Mouse (Mus musculus) lung, embryonic 16.5 days (tissue): ENCODE measurements around the gene Prpsap1. TPM values are rescaled to one million over a fixed set of nuclear protein-coding genes. Genes with fewer than 3 reads are reported as not detected.
"Not testable (repeated sequence)": the region's sequence is repeated elsewhere in the genome, so short reads cannot be mapped to it uniquely, and the experiment has no call there.

Experiments
- ATAC-seq: fragments of 200-750 bp; cut with Nextera tagmentation; 2 replicates; pipeline ENCODE4 v1.8.0; 2017; ENCODE audit warnings: low read depth, mild to moderate bottlenecking, moderate library complexity
- H3K27ac ChIP-seq: fragments of 300-500 bp; sonication (generic); 2 replicates; pipeline ENCODE4 v1.5.1; 2014; ENCODE audit warnings: mild to moderate bottlenecking, control low read depth, low read length
- H3K27me3 ChIP-seq: fragments of 300-500 bp; sonication (generic); 2 replicates; pipeline ENCODE4 v1.6.1; 2014; ENCODE audit warnings: low read depth, low read length, mixed read lengths; ENCODE audit not compliant: control insufficient read depth, insufficient read depth
- H3K36me3 ChIP-seq: fragments of 300-500 bp; sonication (generic); 2 replicates; pipeline ENCODE4 v1.6.1; 2014; ENCODE audit warnings: low read length; ENCODE audit not compliant: control insufficient read depth, insufficient read depth
- H3K4me1 ChIP-seq: fragments of 300-500 bp; sonication (generic); replicated peaks from 2 replicates; pipeline ENCODE4 v1.6.1; 2014; ENCODE audit warnings: low read length, mixed read lengths; ENCODE audit not compliant: control insufficient read depth, insufficient read depth
- H3K4me2 ChIP-seq: fragments of 300-500 bp; sonication (generic); 2 replicates; pipeline ENCODE4 v1.6.1; 2014; ENCODE audit warnings: low read depth, low read length, control low read depth
- H3K4me3 ChIP-seq: fragments of 300-500 bp; sonication (generic); 2 replicates; pipeline ENCODE4 v1.5.1; 2014; ENCODE audit warnings: mild to moderate bottlenecking, low read length, control low read depth
- H3K9ac ChIP-seq: fragments of 300-500 bp; sonication (generic); 2 replicates; pipeline ENCODE4 v1.6.1; 2014; ENCODE audit warnings: low read length, control low read depth
- H3K9me3 ChIP-seq: fragments of 300-500 bp; sonication (generic); 2 replicates; pipeline ENCODE4 v1.6.1; 2016; ENCODE audit warnings: low read length; ENCODE audit not compliant: control insufficient read depth
- WGBS: fragments of 180-500 bp; shearing (Covaris S2); extraction: QIAGEN DNeasy Blood & Tissue Kit; methylation state at CpG from one replicate; pipeline ENCODE4 v1.1.7; 2014; 5-methylcytosine and 5-hydroxymethylcytosine counted together
- polyA plus RNA-seq: library from polyadenylated mRNA; unstranded; fragments of >200 nt; fragmentation: Nextera tagmentation; extraction: Ambion mirVana; gene quantifications from 2 replicates; pipeline ENCODE4 v1.2.1, GENCODE M21; 2015

The Prpsap1 gene
- polyA plus RNA-seq, 1 experiment from 2014 or later: 177 TPM

- H3K9ac ChIP-seq: no peak overlapping the region
- no peak overlapping the region for H3K4me3 ChIP-seq
- ATAC-seq: no peak
- WGBS: 42% methylated on average over 8 of the region's 8 CpGs
- no peak overlapping the region for H3K27ac ChIP-seq
- no peaks in the 10 kb centered on the region for H3K9me3 ChIP-seq
- no peaks in the 10 kb centered on the region for H3K4me1 ChIP-seq
- H3K36me3 ChIP-seq: peaks cover 76% of the 10 kb centered on the region
- no peak overlapping the region for H3K4me2 ChIP-seq
- no peaks in the 10 kb centered on the region for H3K27me3 ChIP-seq
Observed at GRCm38 (mm10) chr11:116479832-116480231, 14.2 kb downstream of the Prpsap1 start.

GRCm38 (mm10) chr11:116478978-116479377, 15.0 kb downstream of the Prpsap1 start:
- no peaks in the 10 kb centered on the region for H3K9me3 ChIP-seq
- no peaks in the 10 kb centered on the region for H3K4me1 ChIP-seq
- WGBS: 83% methylated on average over 7 of the region's 7 CpGs
- no peak overlapping the region for H3K9ac ChIP-seq
- no peak overlapping the region for H3K27ac ChIP-seq
- no peak overlapping the region for H3K4me2 ChIP-seq
- H3K27me3 ChIP-seq: no peaks in the 10 kb centered on the region
- ATAC-seq: no peak
- no peak overlapping the region for H3K4me3 ChIP-seq
- peaks cover 75% of the 10 kb centered on the region for H3K36me3 ChIP-seq

GRCm38 (mm10) chr11:116477160-116477759, 16.7 kb downstream of the Prpsap1 start:
- 93% methylated on average over 15 of the region's 15 CpGs for WGBS
- Histone ChIP-seq H3K9ac (no peak overlapping the region), H3K4me3 (no peak overlapping the region)

GRCm38 (mm10) chr11:116476696-116477095, 17.3 kb downstream of the Prpsap1 start:
- H3K4me2 ChIP-seq: no peak overlapping the region
- ATAC-seq: no peak
- H3K4me3 ChIP-seq: no peak overlapping the region
- no peak overlapping the region for H3K27ac ChIP-seq
- H3K4me1 ChIP-seq: no peaks in the 10 kb centered on the region
- H3K36me3 ChIP-seq: peaks cover 76% of the 10 kb centered on the region
- no peaks in the 10 kb centered on the region for H3K9me3 ChIP-seq
- 91% methylated on average over 6 of the region's 6 CpGs for WGBS
- no peak overlapping the region for H3K9ac ChIP-seq
- H3K27me3 ChIP-seq: no peaks in the 10 kb centered on the region

More at GRCm38 (mm10) chr11:116477160-116477759, 16.7 kb downstream of the Prpsap1 start:
- no peak overlapping the region for H3K4me2 ChIP-seq
- no peak for ATAC-seq
- no peaks in the 10 kb centered on the region for H3K27me3 ChIP-seq
- H3K36me3 ChIP-seq: peaks cover 77% of the 10 kb centered on the region
- no peaks in the 10 kb centered on the region for H3K9me3 ChIP-seq
- H3K4me1 ChIP-seq: no peaks in the 10 kb centered on the region
- no peak overlapping the region for H3K27ac ChIP-seq

DNA sequence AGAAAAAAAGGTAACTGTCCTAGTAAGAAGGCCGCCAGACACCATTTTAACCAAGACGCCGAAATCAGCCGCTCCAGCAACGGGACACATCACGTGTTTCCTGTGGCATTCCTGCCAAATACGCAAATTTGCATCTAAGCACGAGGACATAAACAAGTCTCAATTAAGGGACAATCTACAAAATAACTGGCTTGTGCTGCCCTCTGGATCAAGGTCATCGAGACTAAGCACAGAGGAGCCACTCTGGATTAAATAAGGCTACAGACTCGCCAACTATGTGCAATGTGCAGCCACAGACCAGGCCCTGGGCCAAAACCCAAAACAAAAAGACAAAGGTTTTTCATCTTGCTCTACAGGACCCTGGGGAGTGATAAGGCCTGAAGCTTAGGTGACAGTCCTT, 18.0 kb downstream of the Prpsap1 start:
- no peak overlapping the region for H3K4me3 ChIP-seq
- 90% methylated on average over 10 of the region's 10 CpGs for WGBS
- no peak overlapping the region for H3K27ac ChIP-seq
- peaks cover 76% of the 10 kb centered on the region for H3K36me3 ChIP-seq
- H3K9ac ChIP-seq: no peak overlapping the region
- H3K9me3 ChIP-seq: no peaks in the 10 kb centered on the region
- H3K4me2 ChIP-seq: no peak overlapping the region
- H3K27me3 ChIP-seq: no peaks in the 10 kb centered on the region
- ATAC-seq: no peak
- no peaks in the 10 kb centered on the region for H3K4me1 ChIP-seq

DNA sequence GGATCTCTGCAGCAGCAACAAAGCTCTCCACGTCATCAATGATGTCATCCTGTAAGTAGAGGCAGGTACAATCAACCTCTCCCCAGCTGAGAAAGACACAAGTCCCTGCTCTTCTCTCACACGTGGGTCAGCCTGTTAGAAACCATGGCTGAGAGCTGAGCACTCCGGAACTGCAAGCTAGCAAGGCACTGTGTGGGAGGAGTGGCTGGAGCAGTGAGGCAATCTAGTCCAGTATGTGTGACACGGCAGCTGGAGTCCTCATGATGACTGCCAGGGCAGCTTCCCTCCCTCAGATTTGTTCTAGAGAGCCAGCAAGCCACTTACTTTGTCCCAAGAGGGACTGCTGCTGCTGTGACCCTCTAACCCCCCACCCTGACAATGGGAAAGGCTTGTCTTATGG, 21.7 kb downstream of the Prpsap1 start:
- 0 out of 2 replicates have a peak, but pooled peaks have one; percentile 20 for ATAC-seq
- no peak overlapping the region for H3K9ac ChIP-seq
- H3K4me3 ChIP-seq: no peak overlapping the region
- no peak overlapping the region for H3K4me2 ChIP-seq
- H3K27ac ChIP-seq: no peak overlapping the region
- H3K9me3 ChIP-seq: no peaks in the 10 kb centered on the region
- H3K27me3 ChIP-seq: no peaks in the 10 kb centered on the region
- 72% methylated on average over 4 of the region's 4 CpGs for WGBS
- H3K36me3 ChIP-seq: peaks cover 56% of the 10 kb centered on the region
- no peaks in the 10 kb centered on the region for H3K4me1 ChIP-seq

DNA sequence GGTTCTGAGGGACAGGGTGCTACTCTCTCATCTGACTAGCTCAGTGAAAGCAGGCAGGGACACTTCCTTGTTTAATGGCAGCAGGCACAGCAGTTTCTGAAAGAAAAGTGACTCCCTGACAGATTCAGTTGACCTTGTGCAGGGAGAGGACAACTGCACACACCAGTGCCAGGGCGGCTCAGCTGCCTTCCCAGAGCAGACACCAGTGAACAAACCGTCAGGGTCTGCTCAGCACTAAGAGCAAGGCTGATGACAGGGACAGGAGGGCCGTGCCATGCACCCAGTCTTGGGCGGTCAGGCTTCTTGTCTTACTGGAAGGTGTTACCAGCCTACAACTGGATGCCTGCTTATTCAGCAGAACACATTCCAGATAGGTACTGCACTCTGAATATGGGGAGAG, 23.1 kb downstream of the Prpsap1 start:
- no peaks in the 10 kb centered on the region for H3K4me1 ChIP-seq
- no peak for ATAC-seq
- H3K4me3 ChIP-seq: no peak overlapping the region
- H3K9me3 ChIP-seq: no peaks in the 10 kb centered on the region
- H3K27ac ChIP-seq: no peak overlapping the region
- H3K36me3 ChIP-seq: peaks cover 47% of the 10 kb centered on the region
- no peak overlapping the region for H3K9ac ChIP-seq
- no peak overlapping the region for H3K4me2 ChIP-seq
- WGBS: 89% methylated on average over 4 of the region's 4 CpGs
- H3K27me3 ChIP-seq: no peaks in the 10 kb centered on the region

DNA sequence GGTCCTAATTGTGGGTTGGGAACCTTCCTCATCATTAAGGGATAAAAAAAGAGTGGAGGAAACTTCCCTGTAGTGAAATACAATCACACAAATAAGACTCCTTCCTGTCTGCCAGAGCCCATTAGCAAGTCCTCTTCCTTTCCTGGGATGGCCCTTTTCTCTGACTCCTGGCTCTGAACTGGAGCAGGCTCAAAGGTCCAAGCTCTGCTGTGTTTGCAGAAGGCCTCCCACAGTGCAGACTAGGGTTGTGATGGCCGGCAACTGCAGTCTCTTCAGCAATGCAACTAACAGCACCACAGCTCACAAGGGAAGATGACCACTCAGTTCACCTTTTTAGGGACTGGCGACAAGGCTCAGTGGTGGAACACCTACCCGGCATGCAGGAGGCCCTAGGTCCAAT, 23.8 kb downstream of the Prpsap1 start:
- no peak for ATAC-seq
- H3K9ac ChIP-seq: no peak overlapping the region

GRCm38 (mm10) chr11:116468338-116468737, 25.7 kb downstream of the Prpsap1 start:
- H3K27me3 ChIP-seq, H3K9ac ChIP-seq, H3K4me1 ChIP-seq, H3K4me2 ChIP-seq, ATAC-seq, H3K27ac ChIP-seq, H3K9me3 ChIP-seq, H3K4me3 ChIP-seq: not testable (repeated sequence)
- peaks cover 30% of the 10 kb centered on the region for H3K36me3 ChIP-seq
- WGBS: 63% methylated on average over 3 of the region's 3 CpGs

More for the DNA sequence above, 23.8 kb downstream of the Prpsap1 start:
- Histone ChIP-seq H3K9me3 (no peaks in the 10 kb centered on the region), H3K4me3 (no peak overlapping the region), H3K4me1 (no peaks in the 10 kb centered on the region), H3K27me3 (no peaks in the 10 kb centered on the region), H3K27ac (no peak overlapping the region), H3K36me3 (peaks cover 41% of the 10 kb centered on the region), H3K4me2 (no peak overlapping the region)
- WGBS: 78% methylated on average over 3 of the region's 3 CpGs

- WGBS: 50% methylated on average over 20 of the region's 20 CpGs
- no peak within 1 kb of the TSS for H3K9ac ChIP-seq
- H3K4me2 ChIP-seq: no peak within 1 kb of the TSS
- no peak for ATAC-seq
- H3K27ac ChIP-seq: no peak within 1 kb of the TSS
- no peaks in the 10 kb centered on the region for H3K4me1 ChIP-seq
- no peaks in the 10 kb centered on the region for H3K27me3 ChIP-seq
- peaks cover 11% of the 10 kb centered on the region for H3K36me3 ChIP-seq
- H3K9me3 ChIP-seq: no peaks in the 10 kb centered on the region
- no peak within 1 kb of the TSS for H3K4me3 ChIP-seq
Observed at GRCm38 (mm10) chr11:116466141-116466540, 27.9 kb downstream of the Prpsap1 start, which contains the start of gene Qrich2. Qrich2 (minus strand) TSS chr11:116466241.
